Mouse (Mus musculus) spleen, adult 2 months (tissue): ENCODE data around the gene Slc45a3.

ENCODE experiments used
- CTCF ChIP-seq: fragments of 200-500 bp; IDR thresholded peaks from 2 replicates; pipeline ENCODE4 v1.5.1; 2011; ENCODE audit warnings: mild to moderate bottlenecking, inconsistent platforms; ENCODE audit not compliant: insufficient read depth, insufficient read length, insufficient replicate concordance; ENCODE audit errors: extremely low read depth
- POLR2A ChIP-seq: fragments of 200-500 bp; IDR thresholded peaks from 2 replicates; pipeline ENCODE4 v1.6.1; 2011; ENCODE audit warnings: low read depth, low read length, inconsistent platforms

- no peak for TF ChIP-seq CTCF
- no peak for TF ChIP-seq POLR2A
Observed at GRCm38 (mm10) chr1:132006046-132006445, 43.3 kb downstream of the Slc45a3 start.
